Mouse (Mus musculus): ENCODE results near the gene Atp8a1.
A peak's percentile ranks its signal among the peaks of the same experiment; 100 is the strongest.

GRCm38 (mm10) chr5:67764798-67765197 lies 82.4 kb downstream of the Atp8a1 start:
- peak; percentile 21 to 58; a peak in 2 of 4 replicates for TF ChIP-seq CTCF (conservative IDR thresholded peaks at IDR 0.05 in 1 of 2, IDR thresholded peaks at IDR 0.05 in 1 of 2; ENCODE audit: low read depth in 2 of 2, low read length in 2 of 2)
- TF ChIP-seq CHD1 (IDR thresholded peaks at IDR 0.05; ENCODE audit: low read depth, low read length): no peak
- no peak for TF ChIP-seq ZC3H11A (IDR thresholded peaks at IDR 0.05; ENCODE audit: low read depth, low read length)
- TF ChIP-seq EP300 (IDR thresholded peaks at IDR 0.05; ENCODE audit: low read length): no peak
- no peak for TF ChIP-seq HCFC1 (IDR thresholded peaks at IDR 0.05; ENCODE audit: low read depth, low read length)
- no peak for TF ChIP-seq ZKSCAN1 (IDR thresholded peaks at IDR 0.05; ENCODE audit: borderline replicate concordance, low read depth, low read length)
- TF ChIP-seq POLR2A (IDR thresholded peaks at IDR 0.05; ENCODE audit: low read depth, low read length): no peak
- no peak for TF ChIP-seq BHLHE40 (IDR thresholded peaks at IDR 0.05; ENCODE audit: low read depth, low read length)
- no peak for TF ChIP-seq GABPA (IDR thresholded peaks at IDR 0.05; ENCODE audit: insufficient replicate concordance, low read depth, low read length)

Data from CH12.LX (cell line).